Mouse (Mus musculus) lung, adult 10 weeks (tissue): ENCODE data around the gene Svs1. TPM values are rescaled to one million over a fixed set of nuclear protein-coding genes. Genes with fewer than 3 reads are reported as not detected.

Experiments
- polyA plus RNA-seq: library from polyadenylated mRNA; stranded (reverse); fragments of 350-450 nt; fragmentation: Illumina TruSeq; extraction: RNeasy Lipid Tissue Mini Kit (QIAGEN cat#74804); gene quantifications from one replicate; pipeline ENCODE4 v1.2.3, GENCODE M21; 2014; ENCODE audit warnings: low read depth, low replicate concordance; ENCODE audit not compliant: insufficient read depth

The Svs1 gene
- not detected for polyA plus RNA-seq

DNA sequence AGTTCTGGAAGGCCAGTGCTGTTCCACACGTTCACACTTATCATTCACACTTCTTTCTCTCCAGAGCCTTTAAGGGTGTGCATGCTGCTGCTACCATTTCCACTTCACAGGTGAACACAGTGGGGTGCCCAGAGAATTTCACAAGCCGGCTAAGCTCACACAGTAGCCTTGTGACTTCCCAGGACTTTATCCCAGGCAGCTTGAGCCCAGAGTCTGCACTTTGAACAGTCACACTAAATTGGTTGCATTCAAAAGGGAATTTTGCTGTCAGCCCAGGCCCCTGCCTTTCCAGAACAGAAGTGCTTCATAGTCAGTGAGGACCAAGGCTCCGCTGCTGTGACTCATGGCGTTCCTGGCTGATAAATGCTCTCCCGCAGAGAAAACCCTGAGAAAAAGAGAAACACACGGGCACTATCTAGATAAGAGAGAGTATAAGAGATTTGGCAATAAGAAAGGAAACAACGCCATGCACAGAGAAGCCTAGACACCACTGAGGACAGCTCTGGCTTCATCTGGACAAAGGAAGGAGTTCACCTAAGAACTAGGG, at the start of gene Svs1:
Gene Svs1, plus strand, starts transcription at position 418 of the 547 bp plus-strand sequence.

DNA sequence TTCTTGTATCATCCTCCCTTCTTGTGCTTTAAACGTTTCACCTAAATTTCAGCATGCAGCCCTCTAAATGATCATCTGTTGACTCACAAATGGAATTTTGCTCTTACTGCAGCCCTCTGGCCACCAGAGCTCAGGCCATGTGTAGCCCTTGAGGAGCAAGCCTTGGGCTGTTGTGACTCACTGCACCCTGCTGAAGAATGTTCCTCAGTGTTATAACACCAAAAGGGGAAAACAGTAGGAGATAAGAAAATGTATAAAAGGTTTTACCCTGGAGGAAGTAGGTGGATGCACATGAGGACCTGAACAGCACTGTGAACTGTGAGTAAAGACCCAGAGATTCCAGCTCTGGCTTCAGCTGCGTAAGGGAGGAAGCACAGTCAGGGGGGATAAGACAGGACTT, 12.0 kb upstream of the Svs1 start, which contains the start of gene Doxl2:
Gene Doxl2, plus strand, starts transcription at position 301 of the 400 bp plus-strand sequence.

DNA sequence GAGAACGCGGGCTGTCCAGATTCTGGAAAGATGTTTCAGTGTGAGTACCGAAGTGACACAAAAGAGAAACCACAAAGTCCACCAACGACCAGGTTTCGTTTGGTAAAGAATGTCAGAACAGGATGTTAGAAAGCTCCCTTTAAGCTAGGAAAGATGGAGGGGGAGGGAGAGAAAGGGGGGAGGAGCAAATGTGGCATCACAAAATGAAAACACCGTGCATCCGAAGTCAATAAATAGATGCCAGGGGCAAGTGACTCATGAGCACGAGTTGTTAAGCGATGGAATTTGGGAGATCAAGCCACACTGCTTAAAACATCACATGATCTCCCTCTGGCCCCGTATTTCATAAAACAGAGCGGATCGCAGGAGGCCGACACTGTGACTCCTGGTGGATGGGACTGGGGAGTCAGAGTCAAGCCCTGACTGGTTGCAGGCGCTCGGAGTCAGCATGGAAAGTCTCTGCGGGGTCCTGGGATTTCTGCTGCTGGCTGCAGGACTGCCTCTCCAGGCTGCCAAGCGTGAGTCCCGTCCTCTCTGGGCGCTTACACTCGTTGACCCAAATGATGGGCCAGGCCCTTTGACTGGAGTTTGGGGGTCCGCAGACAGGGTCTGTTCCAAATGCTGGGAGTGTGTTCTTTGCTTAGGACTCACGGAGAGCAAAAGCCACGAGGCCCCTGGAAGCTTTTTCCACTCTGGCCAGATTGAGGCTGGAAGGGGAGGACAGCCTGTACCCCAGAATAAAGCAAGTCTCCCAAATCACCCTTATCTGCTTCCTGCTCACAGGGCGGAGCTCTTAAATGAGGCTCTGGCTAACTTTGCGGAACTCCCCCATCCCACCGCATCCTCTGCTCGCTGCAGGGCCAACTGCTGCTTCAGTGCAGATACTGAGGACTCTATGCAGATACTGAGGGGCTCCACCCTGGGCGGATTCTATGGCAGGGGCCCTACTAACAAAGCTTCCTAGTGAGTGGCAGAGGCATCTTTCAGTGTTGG, 49.9 kb downstream of the Svs1 start, which contains the start of gene Gpnmb:
Gene Gpnmb, plus strand, starts transcription at position 272 of the 993 bp plus-strand sequence.

Other genes starting within 250 kb of the Svs1 start
- gene Gimap1, start 247.8 kb upstream of the Svs1 start, polyA plus RNA-seq: 43.6 TPM
- gene Gimap5, start 240.7 kb upstream of the Svs1 start, polyA plus RNA-seq: 24.5 TPM
- gene Gimap3, start 216.0 kb upstream of the Svs1 start, polyA plus RNA-seq: 25.1 TPM
- gene Tmem176a, start 145.9 kb upstream of the Svs1 start, polyA plus RNA-seq: 432 TPM
- 523 TPM for gene Tmem176b, start 145.4 kb upstream of the Svs1 start, polyA plus RNA-seq
- gene Aoc1, start 114.0 kb upstream of the Svs1 start, polyA plus RNA-seq: 3.4 TPM
- gene 1600015I10Rik, start 57.0 kb upstream of the Svs1 start, polyA plus RNA-seq: not detected
- not detected for gene Doxl2, start 11.9 kb upstream of the Svs1 start, polyA plus RNA-seq
- gene Gpnmb, start 49.7 kb downstream of the Svs1 start, polyA plus RNA-seq: 4.6 TPM
- gene Malsu1, start 86.9 kb downstream of the Svs1 start, polyA plus RNA-seq: 18.8 TPM
- not detected for gene Igf2bp3, start 228.1 kb downstream of the Svs1 start, polyA plus RNA-seq